Mouse (Mus musculus) liver, embryonic 16.5 days (tissue): ENCODE measurements at regions not wholly inside any gene's neighbourhood (a gene's known extent, or its start where the extent isn't known, plus 50 kb on each side); places are given as distances from the start of the nearest gene placed in this dataset.
"Not testable (repeated sequence)": the region's sequence is repeated elsewhere in the genome, so short reads cannot be mapped to it uniquely, and the experiment has no call there.

Experiments used
- ATAC-seq: fragments of 200-750 bp; cut with Nextera tagmentation; 2 replicates; pipeline ENCODE4 v1.8.0; 2017; ENCODE audit warnings: low read depth, mild to moderate bottlenecking, moderate number of reproducible peaks, moderate library complexity
- H3K27ac ChIP-seq: fragments of 300-500 bp; sonication (generic); 2 replicates; pipeline ENCODE4 v1.5.1; 2014; ENCODE audit warnings: mild to moderate bottlenecking, low read length
- H3K27me3 ChIP-seq: fragments of 300-500 bp; sonication (generic); 2 replicates; pipeline ENCODE4 v1.6.1; 2014; ENCODE audit warnings: low read depth, low read length, mixed read lengths; ENCODE audit not compliant: control insufficient read depth, insufficient read depth
- H3K36me3 ChIP-seq: fragments of 300-500 bp; sonication (generic); 2 replicates; pipeline ENCODE4 v1.6.1; 2014; ENCODE audit warnings: mild to moderate bottlenecking; ENCODE audit not compliant: control insufficient read depth, insufficient read depth
- H3K4me1 ChIP-seq: fragments of 300-500 bp; sonication (generic); 2 replicates; pipeline ENCODE4 v1.6.1; 2014; ENCODE audit warnings: low read depth, low read length, mixed read lengths; ENCODE audit not compliant: control insufficient read depth
- H3K4me2 ChIP-seq: fragments of 300-500 bp; sonication (generic); 2 replicates; pipeline ENCODE4 v1.6.1; 2014; ENCODE audit warnings: low read depth, low read length, mixed read lengths
- H3K4me3 ChIP-seq: fragments of 300-500 bp; sonication (generic); 2 replicates; pipeline ENCODE4 v1.5.1; 2014; ENCODE audit warnings: low read depth, mild to moderate bottlenecking, low read length
- H3K9ac ChIP-seq: fragments of 300-500 bp; sonication (generic); 2 replicates; pipeline ENCODE4 v1.6.1; 2014; ENCODE audit warnings: low read depth, low read length
- H3K9me3 ChIP-seq: fragments of 300-500 bp; sonication (generic); replicated peaks from 2 replicates; pipeline ENCODE4 v1.6.1; 2016; ENCODE audit warnings: low read length; ENCODE audit not compliant: control insufficient read depth
- WGBS: fragments of 180-500 bp; shearing (Covaris S2); extraction: QIAGEN DNeasy Blood & Tissue Kit; methylation state at CpG from one replicate; pipeline ENCODE4 v1.1.7; 2014; ENCODE audit not compliant: insufficient replicate concordance; 5-methylcytosine and 5-hydroxymethylcytosine counted together

DNA sequence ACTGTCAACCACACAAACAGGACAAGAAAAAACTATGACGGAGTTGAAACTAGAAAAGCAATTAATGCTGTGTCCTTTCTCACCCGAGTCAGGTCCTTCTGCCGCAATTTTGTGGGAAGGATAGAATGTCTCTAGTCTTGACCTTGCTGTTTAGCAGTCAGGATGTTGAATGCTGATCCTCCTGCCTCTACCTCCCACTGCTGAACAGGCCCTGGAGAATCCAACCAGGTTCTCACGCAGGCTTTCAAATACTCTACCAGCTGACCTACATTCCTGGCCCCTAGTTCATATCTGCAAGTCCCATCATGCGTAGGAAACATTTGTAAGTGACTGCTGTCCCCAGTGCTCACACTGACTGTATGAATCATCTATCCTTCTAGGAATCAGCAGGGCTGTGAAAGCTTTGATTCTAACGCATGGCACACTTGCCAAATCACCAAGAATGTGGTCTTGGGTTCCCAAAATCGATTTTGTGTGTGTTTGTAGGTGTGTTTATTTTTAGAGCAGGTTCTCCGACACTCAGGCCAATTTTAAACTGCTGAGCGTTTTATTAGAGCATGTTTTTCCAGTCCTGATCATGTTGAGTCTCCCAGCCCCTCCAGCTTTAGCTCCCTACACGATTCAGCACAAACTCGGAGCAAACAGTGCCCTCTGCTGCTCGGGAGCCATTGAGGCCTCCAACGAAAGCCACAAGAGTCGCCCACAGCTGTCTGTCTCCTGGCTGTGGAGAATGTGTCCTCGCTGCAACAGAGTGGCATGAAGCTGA lies 545.4 kb downstream of the Zfp704 start:
- Histone ChIP-seq H3K4me2 (no peak overlapping the region), H3K9me3 (no peaks in the 10 kb centered on the region), H3K27me3 (no peaks in the 10 kb centered on the region), H3K9ac (no peak overlapping the region), H3K4me1 (no peaks in the 10 kb centered on the region), H3K4me3 (no peak overlapping the region), H3K27ac (no peak overlapping the region), H3K36me3 (no peaks in the 10 kb centered on the region)
- ATAC-seq, result no peak
- 33% methylated on average over 15 of the region's 15 CpGs for WGBS

DNA sequence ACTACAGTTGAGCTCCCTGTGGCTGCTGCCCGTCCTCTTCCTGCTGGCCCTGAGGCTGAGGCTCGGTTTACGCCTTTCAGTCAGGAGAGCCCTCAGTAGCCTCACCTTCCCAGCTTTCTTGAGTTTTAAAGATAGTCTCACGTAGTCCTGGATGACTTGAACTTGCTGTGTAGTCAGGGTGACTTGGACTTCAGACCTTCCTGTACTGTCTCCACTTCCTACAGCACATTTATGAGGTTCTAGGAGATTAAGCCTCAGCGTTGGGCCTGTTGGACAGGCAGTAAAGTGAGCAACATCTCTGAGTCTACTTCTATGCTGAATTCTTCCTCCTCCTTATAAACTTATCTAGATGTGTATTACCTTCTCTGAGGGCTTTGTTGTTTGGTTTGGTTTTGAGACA lies 546.2 kb downstream of the Zfp704 start:
- H3K36me3 ChIP-seq, result no peaks in the 10 kb centered on the region
- 72% methylated on average over 5 of the region's 5 CpGs for WGBS
- H3K27ac ChIP-seq, result no peak overlapping the region
- no peak overlapping the region for H3K4me2 ChIP-seq
- no peak overlapping the region for H3K4me3 ChIP-seq
- no peaks in the 10 kb centered on the region for H3K4me1 ChIP-seq
- ATAC-seq, result no peak
- H3K9ac ChIP-seq, result no peak overlapping the region
- H3K9me3 ChIP-seq, result no peaks in the 10 kb centered on the region
- no peaks in the 10 kb centered on the region for H3K27me3 ChIP-seq

DNA sequence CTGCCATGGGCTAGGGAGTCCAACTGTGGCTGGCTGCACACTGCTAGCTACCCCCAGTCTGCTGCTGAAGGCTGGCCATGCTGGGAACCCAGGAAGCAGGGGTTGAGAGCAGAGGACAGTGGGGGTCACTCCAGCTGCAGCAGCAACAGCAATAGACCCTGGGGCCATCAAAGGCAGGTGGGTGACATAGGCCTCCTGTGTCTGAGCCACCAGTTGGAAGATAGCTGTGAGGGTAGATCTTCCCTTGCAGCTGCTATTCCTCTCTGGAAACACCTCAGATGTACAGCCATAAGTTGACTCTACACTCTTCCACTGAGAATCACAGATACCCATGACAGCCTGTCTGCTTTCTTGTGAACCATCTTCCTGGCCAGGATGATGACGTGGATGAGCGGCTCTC lies 548.5 kb downstream of the Zfp704 start:
- no peaks in the 10 kb centered on the region for H3K4me1 ChIP-seq
- H3K27me3 ChIP-seq, result no peaks in the 10 kb centered on the region
- H3K4me2 ChIP-seq, result no peak overlapping the region
- no peak for ATAC-seq
- no peaks in the 10 kb centered on the region for H3K9me3 ChIP-seq
- H3K27ac ChIP-seq, result no peak overlapping the region
- 86% methylated on average over 2 of the region's 2 CpGs for WGBS
- no peak overlapping the region for H3K4me3 ChIP-seq
- H3K9ac ChIP-seq, result no peak overlapping the region
- H3K36me3 ChIP-seq, result no peaks in the 10 kb centered on the region

DNA sequence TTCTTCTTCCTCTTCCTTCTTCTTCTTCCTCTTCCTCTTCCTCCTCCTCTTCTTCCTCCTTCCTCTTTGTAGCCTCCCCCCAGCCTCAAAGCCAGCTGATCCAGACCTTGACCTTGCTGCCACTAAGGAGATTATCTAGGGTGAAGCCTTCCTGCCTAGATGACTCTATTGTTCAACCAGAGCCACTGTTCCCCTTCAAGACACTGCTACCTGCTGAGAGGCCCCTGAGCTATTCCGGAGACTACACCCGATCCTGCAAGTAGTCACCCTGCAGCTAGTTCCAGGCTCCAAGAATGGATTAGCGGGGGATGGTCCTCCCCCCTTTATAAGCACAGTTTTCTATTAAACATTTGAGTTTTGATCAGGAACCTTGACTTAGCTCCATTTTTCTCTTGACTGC lies 552.2 kb downstream of the Zfp704 start:
- not testable (repeated sequence) for H3K4me3 ChIP-seq, H3K27me3 ChIP-seq, H3K4me2 ChIP-seq, H3K9me3 ChIP-seq, H3K36me3 ChIP-seq, ATAC-seq, H3K9ac ChIP-seq, H3K27ac ChIP-seq, H3K4me1 ChIP-seq
- WGBS, result 69% methylated on average over 3 of the region's 3 CpGs

DNA sequence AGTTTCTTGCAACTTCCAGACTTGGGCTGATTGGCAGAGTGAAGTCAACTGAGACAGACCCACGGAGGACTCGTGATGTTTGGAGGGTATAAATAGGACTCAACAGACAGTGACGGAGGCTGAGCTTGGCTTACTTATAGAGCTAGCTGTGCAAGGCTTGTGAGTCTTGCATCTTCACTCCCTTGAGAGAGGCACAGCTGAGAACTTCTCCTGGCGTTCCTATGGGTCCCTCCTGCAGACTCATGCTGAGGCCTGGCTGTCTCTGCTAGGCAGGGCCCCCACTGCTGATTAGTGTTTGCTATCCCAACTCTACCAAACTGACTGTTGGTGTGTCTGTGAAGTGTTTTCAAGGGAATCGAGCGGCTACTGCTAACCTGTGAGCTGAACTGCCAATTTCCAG lies 553.0 kb downstream of the Zfp704 start:
- Histone ChIP-seq H3K36me3 (no peaks in the 10 kb centered on the region), H3K27ac (no peak overlapping the region), H3K4me2 (no peak overlapping the region), H3K4me3 (no peak overlapping the region), H3K4me1 (no peaks in the 10 kb centered on the region), H3K27me3 (no peaks in the 10 kb centered on the region), H3K9ac (no peak overlapping the region), H3K9me3 (no peaks in the 10 kb centered on the region)
- ATAC-seq, result no peak
- WGBS, result 65% methylated on average over 6 of the region's 6 CpGs

DNA sequence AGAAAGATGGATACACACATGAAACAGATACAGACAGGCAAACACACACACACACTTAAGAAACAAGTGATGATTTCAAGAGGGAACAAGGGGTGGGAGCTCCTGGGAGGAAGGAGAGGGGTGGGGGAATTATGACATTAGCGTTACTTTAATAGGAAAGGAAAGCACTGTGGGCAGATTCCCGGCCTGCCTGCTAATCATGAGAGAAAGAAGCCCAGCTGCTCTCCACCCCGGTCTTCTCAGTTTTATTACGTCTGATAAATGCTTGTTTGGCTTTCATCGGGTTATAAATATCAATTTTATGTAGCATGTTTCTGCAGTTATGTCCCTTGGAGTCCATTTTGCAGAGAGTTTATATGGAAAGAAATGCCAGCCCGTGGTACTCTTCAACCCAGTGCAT lies 554.1 kb downstream of the Zfp704 start:
- WGBS, result 63% methylated on average over 6 of the region's 6 CpGs

More for the DNA sequence above, 554.1 kb downstream of the Zfp704 start:
- no peaks in the 10 kb centered on the region for H3K27me3 ChIP-seq
- H3K9me3 ChIP-seq, result no peaks in the 10 kb centered on the region
- no peak overlapping the region for H3K27ac ChIP-seq
- H3K4me1 ChIP-seq, result no peaks in the 10 kb centered on the region
- no peak for ATAC-seq
- no peak overlapping the region for H3K4me3 ChIP-seq
- no peak overlapping the region for H3K9ac ChIP-seq
- H3K36me3 ChIP-seq, result no peaks in the 10 kb centered on the region
- H3K4me2 ChIP-seq, result no peak overlapping the region
